Mouse (Mus musculus) limb, embryonic 11.5 days (tissue): Measurements from ENCODE around the gene Olfr331. TPM values are rescaled to one million over a fixed set of nuclear protein-coding genes. Genes with fewer than 3 reads are reported as not detected.
"Not testable (repeated sequence)": the region's sequence is repeated elsewhere in the genome, so short reads cannot be mapped to it uniquely, and the experiment has no call there.

ENCODE experiments used
- ATAC-seq: fragments of 200-750 bp; cut with Nextera tagmentation; 2 replicates; pipeline ENCODE4 v1.8.0; 2017; ENCODE audit warnings: low read depth; ENCODE audit not compliant: insufficient number of reproducible peaks, low FRiP score, low TSS enrichment
- DNase-seq: peaks from one replicate; pipeline ENCODE4 v3.0.0-alpha.2; 2015; ENCODE audit warnings: low spot score
- H3K27ac ChIP-seq: fragments of 300-500 bp; sonication (generic); replicated peaks from 2 replicates; pipeline ENCODE4 v1.5.1; 2014; ENCODE audit warnings: low read depth, mild to moderate bottlenecking, low read length
- H3K27me3 ChIP-seq: fragments of 300-500 bp; sonication (generic); 2 replicates; pipeline ENCODE4 v1.6.1; 2014; ENCODE audit warnings: mild to moderate bottlenecking, low read length, mixed read lengths; ENCODE audit not compliant: control insufficient read depth, insufficient read depth
- H3K36me3 ChIP-seq: fragments of 300-500 bp; sonication (generic); 2 replicates; pipeline ENCODE4 v1.6.1; 2014; ENCODE audit warnings: mild to moderate bottlenecking, low read length, moderate library complexity, mixed read lengths; ENCODE audit not compliant: control insufficient read depth, insufficient read depth
- H3K4me1 ChIP-seq: fragments of 300-500 bp; sonication (generic); 2 replicates; pipeline ENCODE4 v1.6.1; 2014; ENCODE audit warnings: low read length, mixed read lengths; ENCODE audit not compliant: control insufficient read depth, insufficient read depth
- H3K4me2 ChIP-seq: fragments of 300-500 bp; sonication (generic); 2 replicates; pipeline ENCODE4 v1.6.1; 2014; ENCODE audit warnings: low read depth, mild to moderate bottlenecking, moderate library complexity; ENCODE audit not compliant: severe bottlenecking
- H3K4me3 ChIP-seq: fragments of 300-500 bp; sonication (generic); 2 replicates; pipeline ENCODE4 v1.5.1; 2014; ENCODE audit warnings: low read depth, low read length
- H3K9ac ChIP-seq: fragments of 300-500 bp; sonication (generic); 2 replicates; pipeline ENCODE4 v1.6.1; 2014; ENCODE audit warnings: mild to moderate bottlenecking, low read length
- H3K9me3 ChIP-seq: fragments of 300-500 bp; sonication (generic); 2 replicates; pipeline ENCODE4 v1.6.1; 2016; ENCODE audit warnings: low read length; ENCODE audit not compliant: control insufficient read depth
- WGBS: fragments of 180-500 bp; shearing (Covaris S2); extraction: QIAGEN DNeasy Blood & Tissue Kit; methylation state at CpG from one replicate; pipeline ENCODE4 v1.1.7; 2014; 5-methylcytosine and 5-hydroxymethylcytosine counted together
- polyA plus RNA-seq: library from polyadenylated mRNA; unstranded; fragments of >200 nt; fragmentation: Nextera tagmentation; extraction: Ambion mirVana; gene quantifications from 2 replicates; pipeline ENCODE4 v1.2.1, GENCODE M21; 2014

Gene Olfr331
- polyA plus RNA-seq, result not detected in 2 replicates

GRCm38 (mm10) chr11:58502472-58502871 lies at the start of gene Olfr331:
Gene Olfr331 (minus strand): TSS chr11:58502572.
- not testable (repeated sequence) for H3K9me3 ChIP-seq, ATAC-seq, H3K27me3 ChIP-seq, H3K9ac ChIP-seq, DNase-seq, H3K4me3 ChIP-seq, H3K27ac ChIP-seq, H3K4me2 ChIP-seq, H3K4me1 ChIP-seq, H3K36me3 ChIP-seq

DNA sequence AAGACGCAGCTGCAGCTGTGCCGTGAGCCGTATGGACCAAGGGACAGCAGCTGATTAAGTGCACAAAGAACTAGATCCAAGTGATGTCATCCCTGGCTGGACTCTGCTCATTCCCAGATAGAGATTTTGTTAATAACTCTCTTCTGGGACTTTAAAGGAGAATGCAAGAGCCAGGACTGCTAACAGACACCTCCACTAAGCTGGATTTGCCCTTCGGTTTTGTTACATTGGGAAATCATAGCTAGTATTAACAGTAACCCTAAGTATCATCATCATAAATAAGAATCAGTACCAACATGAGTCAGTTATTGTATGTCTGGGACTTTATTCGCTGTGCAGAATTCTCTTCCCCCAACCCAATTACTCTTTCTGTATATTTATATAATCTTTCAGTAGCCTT lies 44.0 kb upstream of the Olfr331 start, which contains the start of gene Olfr329-ps:
Gene Olfr329-ps, minus strand, starts transcription at position 101 of the 400 bp plus-strand sequence.
- H3K9me3 ChIP-seq, result no peaks in the 10 kb centered on the region
- WGBS, result 83% methylated on average over 5 of the region's 5 CpGs
- ATAC-seq (no peak), DNase-seq (no peak)
- no peak within 1 kb of the TSS for H3K4me3 ChIP-seq
- H3K4me1 ChIP-seq, result no peaks in the 10 kb centered on the region
- no peak within 1 kb of the TSS for H3K27ac ChIP-seq
- no peaks in the 10 kb centered on the region for H3K36me3 ChIP-seq
- H3K4me2 ChIP-seq, result no peak within 1 kb of the TSS
- H3K9ac ChIP-seq, result no peak within 1 kb of the TSS
- H3K27me3 ChIP-seq, result no peaks in the 10 kb centered on the region

- not testable (repeated sequence) for H3K4me1 ChIP-seq, H3K9me3 ChIP-seq, H3K27me3 ChIP-seq, H3K27ac ChIP-seq, DNase-seq, H3K36me3 ChIP-seq, H3K4me3 ChIP-seq, ATAC-seq, H3K9ac ChIP-seq, H3K4me2 ChIP-seq
Measured at GRCm38 (mm10) chr11:58534736-58535135, 32.4 kb upstream of the Olfr331 start, which contains the start of gene Olfr330. Gene Olfr330 (minus strand): TSS chr11:58534836.

- H3K4me2 ChIP-seq, result not testable (repeated sequence)
- WGBS, result 89% methylated on average over 7 of the region's 9 CpGs
Measured at GRCm38 (mm10) chr11:58519756-58520155, 17.4 kb upstream of the Olfr331 start.

GRCm38 (mm10) chr11:58518916-58519315 lies 16.5 kb upstream of the Olfr331 start:
- not testable (repeated sequence) for H3K36me3 ChIP-seq, H3K4me1 ChIP-seq, DNase-seq, ATAC-seq, H3K4me3 ChIP-seq, H3K4me2 ChIP-seq, H3K27me3 ChIP-seq, H3K9me3 ChIP-seq, H3K27ac ChIP-seq, H3K9ac ChIP-seq
- WGBS, result 90% methylated on average over 17 of the region's 18 CpGs

More at GRCm38 (mm10) chr11:58519756-58520155, 17.4 kb upstream of the Olfr331 start:
- H3K9ac ChIP-seq, H3K9me3 ChIP-seq, H3K4me3 ChIP-seq, H3K27ac ChIP-seq, H3K36me3 ChIP-seq, H3K27me3 ChIP-seq, ATAC-seq, DNase-seq, H3K4me1 ChIP-seq: not testable (repeated sequence)

DNA sequence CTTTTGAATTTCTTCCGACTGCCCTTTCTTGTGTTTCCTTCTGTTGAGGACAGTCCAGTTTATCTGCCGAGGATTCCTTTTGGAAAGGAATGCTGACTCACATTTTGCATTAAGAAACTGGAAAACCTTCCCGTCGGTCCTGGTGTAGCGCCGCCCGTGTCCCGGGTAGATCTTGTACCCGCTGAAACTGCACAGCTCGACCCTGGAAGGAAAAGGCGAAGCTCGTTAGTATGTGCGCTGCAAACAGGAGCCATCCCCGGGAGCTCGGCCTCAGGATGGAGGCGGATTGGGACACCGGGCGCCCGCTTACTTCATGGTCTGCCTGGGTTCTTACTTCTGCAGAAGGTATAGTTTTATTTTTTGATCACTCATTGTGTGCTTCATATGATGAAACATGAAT lies 6.7 kb upstream of the Olfr331 start:
- H3K27me3 ChIP-seq, H3K4me3 ChIP-seq, H3K36me3 ChIP-seq, H3K4me2 ChIP-seq, H3K4me1 ChIP-seq, H3K9me3 ChIP-seq, H3K9ac ChIP-seq, H3K27ac ChIP-seq, ATAC-seq, DNase-seq: not testable (repeated sequence)
- 86% methylated on average over 19 of the region's 19 CpGs for WGBS

- Histone ChIP-seq H3K4me2 (no peak overlapping the region), H3K4me1 (no peaks in the 10 kb centered on the region), H3K27ac (no peak overlapping the region), H3K4me3 (no peak overlapping the region), H3K36me3 (no peaks in the 10 kb centered on the region), H3K9ac (no peak overlapping the region), H3K9me3 (no peaks in the 10 kb centered on the region), H3K27me3 (no peaks in the 10 kb centered on the region)
- no peak for DNase-seq
- WGBS, result 63% methylated on average over 3 of the region's 3 CpGs
- no peak for ATAC-seq
Measured at GRCm38 (mm10) chr11:58499290-58499689, 3.1 kb downstream of the Olfr331 start.

DNA sequence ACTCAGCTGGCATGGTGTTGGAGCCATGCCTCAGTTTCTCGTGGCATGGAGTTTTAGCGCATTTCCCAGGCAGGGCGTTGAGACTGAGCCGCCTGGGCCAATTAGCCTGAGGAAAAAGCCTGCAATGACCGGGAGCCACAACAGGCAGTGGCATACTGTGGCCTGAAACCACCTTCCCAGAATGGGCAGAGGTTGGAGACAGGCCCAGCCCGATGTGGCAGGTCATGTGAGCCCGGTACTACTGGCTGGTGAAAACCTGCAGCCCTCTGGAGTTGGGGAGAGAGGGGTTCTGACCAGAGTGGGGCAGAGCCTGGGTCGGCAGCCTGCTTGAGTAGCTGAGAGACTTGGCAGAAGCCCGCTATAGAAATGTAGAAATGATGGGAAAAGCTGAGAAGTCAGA lies 3.6 kb downstream of the Olfr331 start:
- no peak overlapping the region for H3K9ac ChIP-seq
- H3K36me3 ChIP-seq, result no peaks in the 10 kb centered on the region
- WGBS, result 74% methylated on average over 9 of the region's 9 CpGs
- no peak overlapping the region for H3K27ac ChIP-seq
- H3K27me3 ChIP-seq, result no peaks in the 10 kb centered on the region
- DNase-seq, result no peak
- no peaks in the 10 kb centered on the region for H3K4me1 ChIP-seq
- no peak for ATAC-seq
- no peak overlapping the region for H3K4me2 ChIP-seq
- H3K4me3 ChIP-seq, result no peak overlapping the region
- no peaks in the 10 kb centered on the region for H3K9me3 ChIP-seq

DNA sequence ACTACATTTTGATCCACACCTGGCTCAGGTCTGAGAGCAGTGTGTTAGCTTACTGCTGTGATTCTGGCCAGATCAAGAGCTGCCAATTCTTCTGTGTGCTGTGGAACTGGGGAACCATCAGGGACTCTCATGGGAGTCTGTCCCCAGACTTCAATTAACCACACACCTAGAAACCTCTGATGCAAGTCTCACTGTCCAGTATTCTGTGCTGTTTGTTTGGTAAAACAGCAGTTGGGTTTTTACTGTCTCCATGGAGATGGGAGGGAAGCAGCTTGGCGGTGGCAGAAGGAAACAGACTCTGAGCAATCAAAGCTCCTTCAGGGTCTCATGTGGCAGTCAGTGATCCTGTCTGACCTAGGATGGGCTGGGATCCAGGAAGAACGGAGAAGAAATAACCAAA lies 9.9 kb downstream of the Olfr331 start, which contains the start of gene Olfr332:
Gene Olfr332, minus strand, starts transcription at position 101 of the 400 bp plus-strand sequence.
- H3K36me3 ChIP-seq, result no peaks in the 10 kb centered on the region
- 87% methylated on average over 2 of the region's 2 CpGs for WGBS
- H3K27ac ChIP-seq, result no peak within 1 kb of the TSS
- no peak for DNase-seq
- no peak within 1 kb of the TSS for H3K9ac ChIP-seq
- no peak within 1 kb of the TSS for H3K4me2 ChIP-seq
- no peaks in the 10 kb centered on the region for H3K27me3 ChIP-seq
- no peak for ATAC-seq
- no peak within 1 kb of the TSS for H3K4me3 ChIP-seq
- no peaks in the 10 kb centered on the region for H3K9me3 ChIP-seq
- no peaks in the 10 kb centered on the region for H3K4me1 ChIP-seq
